ENCODE assay signal across 22 mouse cellular contexts in genomic region chr7:28438771-28439170, GRCm38 (mm10). TPM values are rescaled to one million over a fixed set of nuclear protein-coding genes. Genes with fewer than 3 reads are reported as not detected.
DNase-seq lines count a peak whose midpoint lies in the region; ATAC-seq and TF ChIP-seq lines count a peak whose summit lies in the region.
"Had no signal": no experiment of that assay in that cellular context is flagged by ENCODE, and none has a peak within 500 bp of the region (broad histone marks: within the 10 kb centered on the region; RNA-seq: fewer than 3 reads in every experiment).

No protein-coding gene starts in this region.

- WGBS in midbrain, embryonic 11.5 days: 80% methylated on average over 2 of the region's 2 CpGs
- WGBS in midbrain, embryonic 13.5 days: 84% methylated on average over 2 of the region's 2 CpGs

- no peaks in the 10 kb centered on the region for H3K36me3 ChIP-seq in midbrain, embryonic 11.5 days (ENCODE audit: control insufficient read depth, insufficient read depth, low read length)
- no peaks in the 10 kb centered on the region for H3K36me3 ChIP-seq in midbrain, embryonic 13.5 days
- H3K36me3 ChIP-seq in CH12.LX (replicated peaks in 1 of 2; ENCODE audit: control insufficient read depth in 1 of 2, insufficient read depth in 1 of 2, low read length in 1 of 2): no peaks in the 10 kb centered on the region
- no peaks in the 10 kb centered on the region for H3K36me3 ChIP-seq in ES-E14 (ENCODE audit: control insufficient read depth, insufficient read depth, low read length, poor library complexity, severe bottlenecking)
- H3K36me3 ChIP-seq: embryonic facial prominence, embryonic 10.5 days; embryonic facial prominence, embryonic 12.5 days; forebrain, embryonic 15.5 days had no signal

- H3K27ac ChIP-seq in midbrain, embryonic 11.5 days (ENCODE audit: low read depth, low read length): no peak overlapping the region
- H3K27ac ChIP-seq in midbrain, embryonic 13.5 days: no peak overlapping the region
- no peak overlapping the region for H3K27ac ChIP-seq in CH12.LX (ENCODE audit: insufficient read depth, low read depth)
- H3K27ac ChIP-seq in ES-E14 (ENCODE audit: insufficient read depth, low read depth, low read length, poor library complexity, severe bottlenecking): no peak overlapping the region
- H3K27ac ChIP-seq: embryonic facial prominence, embryonic 10.5 days; embryonic facial prominence, embryonic 12.5 days; forebrain, embryonic 13.5 days; forebrain, embryonic 15.5 days had no signal

- H3K4me2 ChIP-seq in midbrain, embryonic 11.5 days: no peak overlapping the region
- no peak overlapping the region for H3K4me2 ChIP-seq in midbrain, embryonic 13.5 days (replicated peaks)
- H3K4me2 ChIP-seq in CH12.LX (ENCODE audit: insufficient read depth, low read depth, poor library complexity, severe bottlenecking): no peak overlapping the region
- H3K4me2 ChIP-seq: embryonic facial prominence, embryonic 12.5 days; forebrain, embryonic 13.5 days; forebrain, embryonic 15.5 days had no signal

- H3K79me2 ChIP-seq in CH12.LX (replicated peaks; ENCODE audit: control insufficient read depth, extremely low read depth, insufficient read depth, poor library complexity, severe bottlenecking): peaks cover 4% of the 10 kb centered on the region

- TF ChIP-seq CTCF in CH12.LX (conservative IDR thresholded peaks at IDR 0.05 in 1 of 2, IDR thresholded peaks at IDR 0.05 in 1 of 2; ENCODE audit: low read depth in 2 of 2, low read length in 2 of 2): no peak

- no peaks in the 10 kb centered on the region for H3K27me3 ChIP-seq in midbrain, embryonic 11.5 days (ENCODE audit: control insufficient read depth, insufficient read depth, low read length)
- H3K27me3 ChIP-seq in midbrain, embryonic 13.5 days: no peaks in the 10 kb centered on the region
- no peaks in the 10 kb centered on the region for H3K27me3 ChIP-seq in CH12.LX (replicated peaks)
- H3K27me3 ChIP-seq: embryonic facial prominence, embryonic 12.5 days; forebrain, embryonic 13.5 days; forebrain, embryonic 15.5 days; Patski had no signal

- no peak overlapping the region for H3K4me3 ChIP-seq in midbrain, embryonic 11.5 days (ENCODE audit: low read depth, low read length)
- no peak overlapping the region for H3K4me3 ChIP-seq in midbrain, embryonic 13.5 days (replicated peaks)
- no peak overlapping the region for H3K4me3 ChIP-seq in CH12.LX (replicated peaks in 1 of 3; ENCODE audit: low read depth in 2 of 3, low read length in 2 of 3, poor library complexity in 1 of 3)
- H3K4me3 ChIP-seq in ES-E14 (ENCODE audit: insufficient read depth in 1 of 2, low read depth in 1 of 2, low read length in 2 of 2, poor library complexity in 1 of 2, severe bottlenecking in 1 of 2): no peak overlapping the region
- H3K4me3 ChIP-seq: embryonic facial prominence, embryonic 10.5 days; embryonic facial prominence, embryonic 12.5 days; forebrain, embryonic 13.5 days; forebrain, embryonic 15.5 days had no signal

- H3K9me3 ChIP-seq in midbrain, embryonic 11.5 days (ENCODE audit: control insufficient read depth, low read length): no peaks in the 10 kb centered on the region
- no peaks in the 10 kb centered on the region for H3K9me3 ChIP-seq in midbrain, embryonic 13.5 days
- no peaks in the 10 kb centered on the region for H3K9me3 ChIP-seq in CH12.LX (replicated peaks; ENCODE audit: low read length)
- no peaks in the 10 kb centered on the region for H3K9me3 ChIP-seq in ES-E14 (ENCODE audit: control insufficient read depth, insufficient read depth, low read depth, low read length)
- H3K9me3 ChIP-seq: embryonic facial prominence, embryonic 10.5 days; embryonic facial prominence, embryonic 12.5 days; forebrain, embryonic 13.5 days; forebrain, embryonic 15.5 days had no signal

- peaks cover 14% of the 10 kb centered on the region for H3K4me1 ChIP-seq in midbrain, embryonic 11.5 days (ENCODE audit: control insufficient read depth, insufficient read depth, low read length)
- H3K4me1 ChIP-seq in midbrain, embryonic 13.5 days (replicated peaks): peaks cover 27% of the 10 kb centered on the region
- H3K4me1 ChIP-seq in CH12.LX (ENCODE audit: control insufficient read depth in 1 of 2, insufficient read depth in 2 of 2): peaks cover 7 to 61% of the 10 kb centered on the region in 2 experiments; a peak in 3 of 4 replicates
- H3K4me1 ChIP-seq in ES-E14 (ENCODE audit: control insufficient read depth in 2 of 2, insufficient read depth in 2 of 2, low read length in 2 of 2, poor library complexity in 1 of 2): peaks cover 0 to 4% of the 10 kb centered on the region in 2 experiments; a peak in 2 of 4 replicates

- TF ChIP-seq RAD21 in CH12.LX (IDR thresholded peaks at IDR 0.05; ENCODE audit: low read depth, low read length): no peak

- in situ Hi-C loops in CH12.LX (cut with MboI; ENCODE audit: low pct_ligation_motif_present, low pct_unique_long_range_greater_than_20kb, low sequenced_read_pairs) (loop anchor here (5.0 kb wide), 1 partner anchor 94 kb away; no protein-coding TSS in a partner anchor), ES-E14 (cut with MboI; ENCODE audit: low sequenced_read_pairs in 2 of 2, unreplicated experiment in 2 of 2) (loop anchor here in 1 of 2 experiments (10.0 kb wide), 1 partner anchor 166 kb away; no protein-coding TSS in a partner anchor)

- no peak for TF ChIP-seq EP300 in CH12.LX (IDR thresholded peaks at IDR 0.05; ENCODE audit: low read length)

- dilution Hi-C loops in CH12.LX (cut with MboI; ENCODE audit: extremely low pct_ligation_motif_present, extremely low pct_unique_long_range_greater_than_20kb, low sequenced_read_pairs): no loop called here

- ATAC-seq in midbrain, embryonic 11.5 days (ENCODE audit: low FRiP score): no peak
- no peak for ATAC-seq in midbrain, embryonic 13.5 days
- ATAC-seq: activated CD4-positive, CD25-positive, alpha-beta regulatory T cell, adult 4 months; forebrain, embryonic 13.5 days; forebrain, embryonic 15.5 days; forebrain, postnatal 0 days; Patski had no signal

- DNase-seq in midbrain, embryonic 11.5 days (ENCODE audit: low spot score, missing footprints): peak; percentile 51
- DNase-seq in CH12.LX (ENCODE audit: extremely low read depth): no peak
- no peak for DNase-seq in ES-E14 (ENCODE audit: low read depth, low spot score)
- no peak for DNase-seq in spleen, adult 18-20 months
- no peak for DNase-seq in urinary bladder, postnatal 14 days (ENCODE audit: low spot score)
- DNase-seq: adrenal gland, adult 8-10 months; adrenal gland, postnatal 14 days; adrenal gland, postnatal 36 days; cerebellum, adult 11-12 months; cerebellum, adult 2 months; cerebellum, adult 9-10 months; cerebellum, postnatal 10 days; cerebellum, postnatal 25 days; forebrain, postnatal 0 days had no signal

- no peak for TF ChIP-seq POLR2A in CH12.LX (IDR thresholded peaks at IDR 0.05; ENCODE audit: low read depth, low read length)

- no peak overlapping the region for H3K9ac ChIP-seq in midbrain, embryonic 11.5 days (ENCODE audit: low read length)
- H3K9ac ChIP-seq in midbrain, embryonic 13.5 days (replicated peaks): no peak overlapping the region
- H3K9ac ChIP-seq in CH12.LX (ENCODE audit: insufficient read depth, low read depth) (no peak overlapping the region), ES-E14 (ENCODE audit: insufficient read depth, low read depth, low read length, poor library complexity, severe bottlenecking) (no peak overlapping the region)
- H3K9ac ChIP-seq: embryonic facial prominence, embryonic 12.5 days; forebrain, embryonic 13.5 days; forebrain, embryonic 15.5 days; forebrain, postnatal 0 days had no signal

TF ChIP-seq in CH12.LX, 34 proteins besides CTCF, POLR2A, EP300 and RAD21 (continues in another document):
- TF ChIP-seq GABPA (IDR thresholded peaks at IDR 0.05; ENCODE audit: insufficient replicate concordance, low read depth, low read length) (no peak), SMC3 (IDR thresholded peaks at IDR 0.05; ENCODE audit: low read depth, low read length) (no peak)

TF ChIP-seq in ES-E14, 5 proteins besides CTCF, POLR2A, EP300 and RAD21 (continues in another document):
- TF ChIP-seq ZC3H11A (IDR thresholded peaks at IDR 0.05; ENCODE audit: borderline replicate concordance, low read depth, low read length) (no peak), MAFK (IDR thresholded peaks at IDR 0.05; ENCODE audit: insufficient read depth, low read depth, low read length) (no peak)

RNA-seq across cellular contexts. Expression of gene Gmfg, which starts 1.5 kb away (rescaled TPM):
- polyA plus RNA-seq in midbrain, embryonic 11.5 days (2014; fragmentation: Nextera tagmentation; extraction: Ambion mirVana): 6.3 and 7.5 TPM in 2 replicates
- 3.0 and 4.7 TPM in 2 replicates for polyA plus RNA-seq in midbrain, embryonic 13.5 days (2015; fragmentation: Nextera tagmentation; extraction: Ambion mirVana)
- 64.3 and 87.9 TPM in 2 replicates for total RNA-seq in CH12.LX (2012; rRNA removed)
- 51.6 and 52.3 TPM in 2 replicates for total RNA-seq in CH12.LX (2014; rRNA removed)
- 45.1 and 45.9 TPM in 2 replicates for polyA plus RNA-seq in CH12.LX (2012; ENCODE audit: insufficient read length, low read depth)
- 12.7 and 17.2 TPM in 2 replicates for total RNA-seq in ES-E14 (2012; rRNA removed)
- polyA plus RNA-seq: C2C12 had no signal

RNA-seq across cellular contexts. Expression of gene Lrfn1, which starts 13.0 kb away (rescaled TPM):
- polyA plus RNA-seq in midbrain, embryonic 11.5 days (2014; fragmentation: Nextera tagmentation; extraction: Ambion mirVana): 4.5 and 5.0 TPM in 2 replicates
- polyA plus RNA-seq in midbrain, embryonic 13.5 days (2015; fragmentation: Nextera tagmentation; extraction: Ambion mirVana): 9.1 and 11.8 TPM in 2 replicates
- total RNA-seq in CH12.LX (2012; rRNA removed) (1.9 and 2.7 TPM in 2 replicates), CH12.LX (2014; rRNA removed) (0.31 and 0.67 TPM in 2 replicates), ES-E14 (2012; rRNA removed) (17.1 and 32.6 TPM in 2 replicates)
- 0.99 and 1.00 TPM in 2 replicates for polyA plus RNA-seq in CH12.LX (2012; ENCODE audit: insufficient read length, low read depth)
- polyA plus RNA-seq: activated CD4-positive, CD25-positive, alpha-beta regulatory T cell, adult 4 months; C2C12 had no signal

RNA-seq across cellular contexts. Expression of gene Paf1, which starts 46.0 kb away (rescaled TPM):
- 72.8 and 83.8 TPM in 2 replicates for polyA plus RNA-seq in midbrain, embryonic 11.5 days (2014; fragmentation: Nextera tagmentation; extraction: Ambion mirVana)
- polyA plus RNA-seq in midbrain, embryonic 13.5 days (2015; fragmentation: Nextera tagmentation; extraction: Ambion mirVana): 97.9 and 99.2 TPM in 2 replicates
- 45.9 and 71.0 TPM in 2 replicates for total RNA-seq in CH12.LX (2012; rRNA removed)
- total RNA-seq in CH12.LX (2014; rRNA removed): 42.2 and 57.8 TPM in 2 replicates
- polyA plus RNA-seq in CH12.LX (2012; ENCODE audit: insufficient read length, low read depth): 105 and 151 TPM in 2 replicates
- total RNA-seq in ES-E14 (2012; rRNA removed): 74.5 and 83.9 TPM in 2 replicates

RNA-seq across cellular contexts. Expression of gene Med29, which starts 46.3 kb away (rescaled TPM):
- polyA plus RNA-seq in midbrain, embryonic 11.5 days (2014; fragmentation: Nextera tagmentation; extraction: Ambion mirVana): 44.4 and 50.5 TPM in 2 replicates
- polyA plus RNA-seq in midbrain, embryonic 13.5 days (2015; fragmentation: Nextera tagmentation; extraction: Ambion mirVana): 43.4 and 49.5 TPM in 2 replicates
- total RNA-seq in CH12.LX (2012; rRNA removed): 23.5 and 27.8 TPM in 2 replicates
- 19.4 and 19.8 TPM in 2 replicates for total RNA-seq in CH12.LX (2014; rRNA removed)
- 25.4 and 26.9 TPM in 2 replicates for polyA plus RNA-seq in CH12.LX (2012; ENCODE audit: insufficient read length, low read depth)
- 34.8 and 50.8 TPM in 2 replicates for total RNA-seq in ES-E14 (2012; rRNA removed)

RNA-seq across cellular contexts. Expression of gene Zfp36, which starts 58.7 kb away (rescaled TPM):
- 3.3 and 3.5 TPM in 2 replicates for polyA plus RNA-seq in midbrain, embryonic 11.5 days (2014; fragmentation: Nextera tagmentation; extraction: Ambion mirVana)
- polyA plus RNA-seq in midbrain, embryonic 13.5 days (2015; fragmentation: Nextera tagmentation; extraction: Ambion mirVana): 3.1 and 4.2 TPM in 2 replicates
- total RNA-seq in CH12.LX (2012; rRNA removed) (2.8 and 3.5 TPM in 2 replicates), CH12.LX (2014; rRNA removed) (1.1 and 1.9 TPM in 2 replicates), ES-E14 (2012; rRNA removed) (3.9 and 5.0 TPM in 2 replicates)
- 8.9 and 9.9 TPM in 2 replicates for polyA plus RNA-seq in CH12.LX (2012; ENCODE audit: insufficient read length, low read depth)
